Mouse (Mus musculus) layer of hippocampus, postnatal 36 days (tissue): Measurements from ENCODE around the gene Ncapd3. TPM values are rescaled to one million over a fixed set of nuclear protein-coding genes. Genes with fewer than 3 reads are reported as not detected.

Experiments
- DNase-seq, 2 experiments: peaks; one replicate each; pipeline ENCODE4 v3.0.0; 2022
- total RNA-seq, 2 experiments: library from RNA; stranded (reverse); gene quantifications; 2 replicates each; pipeline ENCODE4 v1.2.3; 2021

Gene Ncapd3
- 10 to 100 TPM; 17.7 to 19.8 TPM for total RNA-seq

GRCm38 (mm10) chr9:27029828-27030762 is at the start of gene Ncapd3, which contains the start of gene Vps26b:
Gene Ncapd3 (plus strand): TSS chr9:27030175.
Gene Vps26b (minus strand): TSS chr9:27030065.
- peak; percentile 95 for DNase-seq

GRCm38 (mm10) chr9:26985090-26985613 is 44.8 kb upstream of the Ncapd3 start:
- no peak for DNase-seq

DNA sequence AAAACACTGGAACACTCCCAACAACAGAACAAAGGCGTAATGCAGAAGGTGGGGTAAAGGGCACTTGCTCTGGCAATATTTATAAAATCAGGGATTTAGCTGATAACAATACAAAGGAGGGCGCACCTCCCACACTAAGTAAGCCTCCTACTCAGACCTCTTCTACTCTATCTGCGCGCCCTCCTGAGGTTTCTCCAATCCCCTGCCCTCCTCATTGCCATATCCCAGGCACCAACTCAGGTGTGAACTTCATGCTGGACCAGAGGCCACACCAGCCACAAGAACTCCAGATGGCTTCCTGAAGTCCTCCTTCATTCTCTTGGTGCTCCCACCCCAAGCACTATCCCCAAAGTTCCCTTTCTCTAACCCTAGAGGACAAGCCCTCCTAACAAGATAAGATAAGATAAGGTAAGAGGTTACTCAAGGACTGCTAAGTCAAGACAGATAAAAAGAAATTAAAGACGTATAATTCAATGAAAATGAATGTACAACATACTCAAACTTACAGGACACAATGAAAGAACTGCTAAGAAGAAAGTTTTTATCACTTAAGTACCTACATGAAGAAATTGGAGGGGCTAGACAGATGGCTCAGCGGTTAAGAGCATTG is 44.2 kb upstream of the Ncapd3 start:
- DNase-seq: no peak

DNA sequence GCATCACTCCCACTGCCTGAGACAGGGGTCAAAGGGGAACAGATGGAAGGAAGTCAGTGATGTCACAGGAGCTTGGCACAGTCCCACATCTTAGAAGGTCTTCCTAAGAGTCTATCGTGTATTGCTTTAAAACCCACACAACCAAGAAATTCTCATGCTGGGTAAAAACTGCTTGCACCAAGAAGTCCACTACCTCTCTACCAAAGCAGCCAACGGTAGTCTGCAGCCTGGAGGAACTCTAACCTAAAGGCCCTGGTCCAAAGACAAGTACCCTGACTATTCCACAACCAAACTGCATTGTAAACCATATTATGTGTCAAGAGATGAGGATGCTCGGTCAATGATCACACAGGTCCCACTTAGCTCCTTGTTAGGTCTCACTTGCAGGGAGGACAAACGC is 39.8 kb upstream of the Ncapd3 start:
- DNase-seq: no peak

- DNase-seq: no peak
Measured at GRCm38 (mm10) chr9:26993118-26993517, 36.9 kb upstream of the Ncapd3 start.

DNA sequence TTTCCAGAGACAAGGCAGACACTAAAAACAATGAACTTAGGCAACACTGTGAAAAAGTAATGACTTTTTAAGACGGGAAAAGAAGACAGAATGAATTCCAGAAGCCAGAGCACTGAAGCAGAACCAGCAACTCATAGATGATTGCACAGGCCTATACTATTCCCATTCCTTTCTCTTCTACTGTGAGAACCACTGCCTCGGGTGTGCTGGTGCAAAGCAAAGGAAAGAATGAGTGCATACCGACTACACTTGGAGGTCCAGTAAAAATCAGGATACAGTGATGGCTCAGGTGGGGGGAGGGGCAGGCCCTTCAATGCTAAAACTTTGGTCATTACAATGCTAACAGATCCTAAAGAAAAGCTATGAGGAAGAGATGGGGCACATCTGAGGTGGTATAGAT is 36.1 kb upstream of the Ncapd3 start:
- DNase-seq: no peak

DNA sequence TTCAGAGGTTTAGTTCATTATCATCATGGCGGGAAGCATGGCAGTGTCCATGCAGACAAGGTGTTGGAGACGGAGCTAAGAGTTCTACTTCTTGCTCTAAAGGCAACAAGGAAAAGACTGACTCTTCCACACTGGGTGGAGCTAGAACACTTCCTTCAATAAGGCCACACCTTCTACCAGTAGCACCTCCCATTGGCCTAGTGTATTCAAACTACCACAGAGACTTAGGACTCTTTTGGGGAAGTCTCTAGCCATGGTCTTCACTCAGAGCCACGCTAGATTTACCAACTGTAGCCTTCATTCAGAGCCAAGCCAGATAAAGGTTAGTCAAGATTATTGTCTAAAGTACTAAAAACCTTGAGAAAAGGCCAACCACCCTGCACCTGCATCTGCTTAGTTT is 32.9 kb upstream of the Ncapd3 start:
- DNase-seq: no peak

- DNase-seq: no peak
Measured at GRCm38 (mm10) chr9:26997501-26997900, 32.5 kb upstream of the Ncapd3 start.

DNA sequence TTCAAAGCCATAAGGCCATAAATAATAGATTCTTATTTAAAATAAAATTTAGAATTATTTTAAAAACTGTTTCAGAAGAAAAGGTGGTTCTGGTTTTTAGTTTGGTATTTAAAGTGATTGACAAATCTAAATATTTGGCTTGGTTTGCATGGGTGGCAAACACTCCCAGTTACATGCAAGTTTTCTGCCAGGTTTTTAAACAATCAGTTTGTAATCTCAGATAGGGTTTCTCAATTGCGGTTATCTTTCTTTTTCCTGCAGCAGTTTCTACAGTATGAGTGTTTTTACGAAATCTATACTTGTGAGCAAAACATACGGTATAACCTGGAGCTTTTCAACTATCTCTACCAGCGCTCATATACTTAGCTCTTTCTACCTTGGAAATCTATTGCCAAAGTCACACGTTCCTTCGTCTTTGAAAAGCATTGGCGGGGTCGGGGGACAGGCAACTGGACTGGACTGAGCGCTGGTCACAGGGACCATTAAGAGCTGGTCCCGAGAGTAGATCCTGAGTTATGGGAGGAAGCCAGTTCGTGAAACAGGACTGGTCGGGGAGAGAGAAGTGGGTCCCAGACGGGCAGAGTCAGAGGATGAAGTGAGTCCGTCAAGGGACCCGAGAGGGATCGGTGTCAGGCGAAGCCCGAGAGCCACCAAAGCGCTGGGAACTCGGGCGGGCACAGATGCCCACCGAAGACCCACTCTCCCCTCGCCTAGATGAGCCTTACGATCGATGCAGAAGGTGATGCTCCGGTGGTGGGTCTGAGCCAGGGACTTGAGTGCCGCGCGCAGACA is 31.1 kb upstream of the Ncapd3 start:
- DNase-seq: no peak

DNA sequence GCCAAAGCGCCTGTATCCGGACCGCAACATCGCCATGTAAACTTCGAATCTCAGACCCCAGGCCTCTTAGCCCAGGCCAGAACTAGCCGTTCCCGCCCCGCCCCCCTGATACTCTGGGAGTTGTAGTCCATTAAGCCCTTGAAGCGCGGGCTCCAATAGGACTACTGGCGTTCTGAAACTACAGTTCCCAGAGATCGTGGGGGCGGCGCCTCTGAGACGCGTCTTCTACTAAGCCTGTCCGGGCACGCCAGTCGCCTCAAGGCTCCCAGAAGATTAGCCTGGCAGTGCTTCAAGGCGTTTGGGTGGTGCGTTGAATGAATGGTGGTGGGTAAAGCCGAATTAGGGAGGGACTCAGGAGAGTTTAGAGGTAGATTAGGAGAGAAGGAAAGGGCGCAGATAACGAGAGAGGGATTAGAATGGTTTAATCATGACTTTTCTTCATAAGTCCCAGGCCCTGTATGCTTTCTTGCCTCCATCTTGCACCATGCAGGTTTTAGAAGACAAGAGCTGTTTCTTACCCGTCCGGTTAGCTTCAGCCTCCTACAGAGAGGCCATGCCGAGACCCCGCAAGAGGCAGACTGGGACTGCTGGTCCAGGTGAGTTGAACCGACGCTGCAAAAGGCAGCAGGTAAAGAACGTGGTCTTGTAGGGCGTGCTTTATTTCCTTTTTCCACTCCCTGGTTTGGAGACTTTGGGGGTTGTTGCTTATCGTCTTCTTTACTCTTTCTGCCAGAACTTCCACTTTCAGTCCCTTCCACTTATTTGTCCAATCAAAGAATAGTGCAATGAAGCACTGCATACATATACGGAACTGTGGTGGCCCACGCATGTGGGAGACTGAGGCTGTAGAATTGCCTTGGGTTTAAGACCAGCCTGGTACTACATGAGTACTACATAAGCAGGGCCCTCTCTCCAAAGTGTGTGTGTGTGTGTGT is 30.2 kb upstream of the Ncapd3 start, which contains the start of the genes Acad8 and Thyn1:
TSS of gene Acad8 (minus strand) at position 106 of the 935 bp plus-strand sequence.
TSS of gene Thyn1 (plus strand) at position 250 of the 935 bp plus-strand sequence.
- DNase-seq: peak; percentile 93

DNA sequence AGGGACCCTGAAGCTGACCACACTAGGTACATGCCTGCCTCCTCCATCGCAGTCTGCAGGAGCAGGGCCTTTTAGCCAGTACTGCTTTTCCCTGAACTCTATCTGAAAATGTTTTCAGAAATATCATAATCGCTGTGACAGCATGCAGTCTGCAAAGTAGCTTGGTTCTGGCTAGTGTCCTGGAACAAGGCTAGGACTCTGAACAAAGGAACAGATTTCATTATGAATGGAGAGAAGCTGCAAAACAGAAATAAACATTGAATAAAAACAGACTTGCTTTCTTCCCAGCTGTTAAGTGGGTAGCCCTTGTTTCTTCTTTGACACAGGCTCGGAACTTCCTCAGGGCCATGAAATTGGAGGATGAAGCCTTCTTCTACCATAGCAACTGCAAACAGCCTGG is 24.7 kb upstream of the Ncapd3 start:
- no peak for DNase-seq

GRCm38 (mm10) chr9:27005933-27006332 is 24.0 kb upstream of the Ncapd3 start:
- peak; percentile 48 to 52 for DNase-seq

DNA sequence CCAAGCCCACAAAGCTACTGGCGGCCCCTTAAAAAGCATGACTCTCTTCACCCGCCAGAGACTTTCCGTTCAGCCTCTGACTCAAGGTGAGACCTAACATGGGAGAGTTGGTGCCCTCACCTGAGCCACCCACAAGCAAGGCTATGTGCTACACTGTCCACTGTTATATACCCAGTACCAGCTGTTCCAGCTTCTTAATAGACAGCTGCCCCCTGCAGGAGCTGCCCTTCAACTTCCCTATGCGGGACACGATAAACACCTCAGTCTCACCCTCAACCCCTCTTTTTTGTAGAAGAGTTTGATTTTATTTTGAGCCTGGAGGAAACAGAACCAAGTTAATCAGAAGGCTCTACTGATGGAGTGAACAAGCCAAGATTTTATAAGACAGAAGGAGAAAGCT is 23.1 kb upstream of the Ncapd3 start:
- no peak for DNase-seq

GRCm38 (mm10) chr9:27009231-27009630 is 20.7 kb upstream of the Ncapd3 start:
- no peak for DNase-seq

DNA sequence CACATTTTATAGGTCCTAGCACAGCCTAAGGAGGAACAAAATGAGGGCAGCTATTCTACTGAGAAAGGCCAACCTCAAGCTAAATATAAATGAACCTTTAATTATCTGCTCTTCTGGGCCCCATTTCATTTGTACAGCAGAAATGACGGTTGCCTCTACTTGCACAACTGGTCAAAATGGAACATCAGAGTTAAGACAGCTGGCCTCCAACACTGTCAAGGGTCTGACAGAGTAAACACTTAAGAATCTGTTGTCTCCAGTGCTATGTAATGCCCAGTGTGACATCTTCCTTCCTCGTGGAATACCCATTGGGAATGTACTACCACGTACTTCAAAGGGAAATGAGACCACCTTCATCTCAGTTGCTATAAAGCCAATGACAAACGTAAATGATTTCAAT is 18.4 kb upstream of the Ncapd3 start:
- DNase-seq: no peak

DNA sequence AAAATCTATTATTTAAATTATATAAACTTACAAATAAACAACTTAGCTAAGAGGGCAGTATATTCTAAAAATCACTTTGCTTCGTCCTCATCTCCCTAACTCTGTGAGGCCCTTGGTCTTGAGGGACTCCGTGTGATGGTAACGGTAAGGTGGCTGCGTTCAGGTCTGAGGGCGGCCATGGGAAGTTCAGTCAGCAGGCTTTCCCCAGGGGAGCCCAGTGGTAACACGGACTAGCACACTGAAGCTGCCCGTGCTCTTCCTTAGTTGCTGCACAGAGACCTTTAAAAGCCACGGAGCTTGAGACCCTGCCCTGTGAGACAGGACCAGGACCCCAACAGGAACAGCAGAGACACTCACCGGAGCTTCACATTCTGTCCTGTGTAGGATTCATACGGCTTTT is 11.0 kb upstream of the Ncapd3 start:
- DNase-seq: no peak

- DNase-seq: no peak
Measured at GRCm38 (mm10) chr9:27023681-27024080, 6.3 kb upstream of the Ncapd3 start.

GRCm38 (mm10) chr9:27026708-27027107 is 3.3 kb upstream of the Ncapd3 start:
- no peak for DNase-seq

DNA sequence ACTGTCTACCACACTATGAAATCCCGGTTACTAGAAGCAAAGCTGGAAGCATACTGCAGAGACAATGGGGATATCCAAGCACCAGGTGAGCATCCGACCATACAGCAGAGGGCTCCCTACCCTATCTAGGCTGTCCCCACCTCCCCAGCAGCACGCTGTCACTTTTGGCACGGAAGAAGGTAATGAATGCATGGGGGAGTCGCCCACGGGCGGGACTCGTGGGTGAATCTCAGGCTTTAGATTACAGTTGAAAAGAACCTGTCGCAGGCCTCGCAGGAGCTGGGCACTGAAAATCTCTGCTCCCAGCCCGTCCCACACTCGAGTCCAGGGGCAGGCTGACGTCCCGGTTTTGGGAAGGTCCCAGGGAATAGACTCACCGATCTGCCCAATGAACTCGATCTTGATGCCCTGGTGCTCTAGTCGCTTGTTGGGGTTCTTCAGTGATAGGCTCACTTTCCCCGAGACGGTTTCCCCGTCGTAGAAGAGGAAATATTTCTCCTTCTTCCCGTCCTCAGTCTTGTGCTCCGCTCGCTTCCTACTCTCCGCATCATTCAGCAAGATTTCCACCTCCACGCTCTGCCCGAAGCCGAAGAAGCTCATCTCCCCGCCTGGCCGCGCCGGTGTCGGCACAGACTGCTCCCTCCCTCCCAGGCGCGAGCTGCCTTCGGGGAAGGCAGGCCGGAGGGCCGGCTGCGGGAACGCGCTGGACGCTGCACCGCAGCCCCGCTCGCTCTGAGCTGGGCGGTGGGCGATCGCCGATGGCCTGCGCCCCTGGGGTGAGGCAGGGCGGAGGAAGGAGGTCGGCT is 750 bp upstream of the Ncapd3 start:
- DNase-seq: peak; percentile 59 to 67

DNA sequence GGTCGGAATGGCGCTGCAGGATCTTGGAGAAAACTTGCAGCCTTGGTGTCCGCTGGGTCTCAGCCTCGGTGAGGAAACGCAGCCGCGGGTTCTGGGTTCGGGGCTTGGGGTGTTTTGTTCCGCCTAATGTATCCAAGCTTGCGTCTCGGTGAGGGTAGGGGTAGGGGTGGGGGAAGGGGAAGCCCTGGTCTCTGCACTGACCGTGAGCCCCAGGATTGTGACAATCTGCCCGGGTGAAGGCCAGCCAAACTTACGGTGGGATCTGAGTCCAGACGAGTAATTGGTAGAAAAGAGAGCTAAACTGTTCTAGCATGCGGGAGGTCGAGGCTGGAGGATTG is 757 bp downstream of the Ncapd3 start:
- DNase-seq: no peak

DNA sequence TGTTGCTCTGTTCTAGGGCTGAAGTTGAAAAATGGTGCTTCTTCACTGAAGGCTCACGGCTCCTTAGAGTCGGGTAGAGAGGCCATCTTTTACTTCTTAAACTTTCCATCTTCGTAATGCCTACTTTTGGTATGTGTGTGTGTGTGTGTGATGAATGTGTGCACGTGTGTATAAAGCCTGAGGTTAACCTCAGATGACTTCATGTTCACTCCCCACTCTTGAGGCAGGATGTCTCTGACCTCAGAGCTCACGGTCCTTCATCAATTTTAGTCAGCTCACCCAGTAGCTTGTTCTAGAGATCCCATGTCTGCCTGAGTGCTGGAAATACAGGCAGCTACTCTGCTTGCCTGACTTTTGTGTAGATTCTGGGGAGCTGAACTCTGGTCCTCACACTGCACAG is 13.9 kb downstream of the Ncapd3 start:
- DNase-seq: no peak
